Mouse (Mus musculus): Measurements from ENCODE around the gene B3galt4. TPM values are rescaled to one million over a fixed set of nuclear protein-coding genes. Genes with fewer than 3 reads are reported as not detected.
A peak's percentile ranks its signal among the peaks of the same experiment; 100 is the strongest.
"Not testable (repeated sequence)": the region's sequence is repeated elsewhere in the genome, so short reads cannot be mapped to it uniquely, and the experiment has no call there.

Gene B3galt4
- polyA plus RNA-seq, 1 experiment from 2014 or later: 10.4 TPM

DNA sequence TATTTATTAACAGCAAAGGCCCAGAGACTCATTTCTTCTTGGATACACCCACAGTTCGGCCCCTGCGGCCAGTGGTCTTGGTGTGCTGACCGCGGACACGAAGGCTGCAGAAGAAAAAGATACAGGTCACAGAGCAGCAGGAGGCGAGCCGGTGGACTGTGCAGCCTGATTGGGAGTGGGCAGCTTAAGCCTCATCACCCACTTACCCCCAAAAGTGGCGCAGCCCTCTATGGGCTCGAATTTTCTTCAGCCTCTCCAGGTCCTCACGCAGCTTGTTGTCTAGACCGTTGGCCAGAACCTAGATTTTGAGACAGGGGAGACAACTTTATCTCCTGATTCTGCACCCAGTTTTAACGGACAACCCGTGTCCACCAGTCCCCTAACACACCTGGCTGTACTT, 727 bp upstream of the B3galt4 start:
- peak overlapping the region; percentile 57; the same call in 1 of the 2 replicates for H3K4me3 ChIP-seq
- not testable (repeated sequence) for H3K27me3 ChIP-seq; H3K9me3 ChIP-seq; H3K9ac ChIP-seq (replicated peaks); ATAC-seq (replicated peaks)
- 79% methylated on average over 13 of the region's 13 CpGs for WGBS
- peaks cover 65% of the 10 kb centered on the region for H3K4me1 ChIP-seq
- H3K36me3 ChIP-seq: peaks cover 32% of the 10 kb centered on the region
- H3K4me2 ChIP-seq (replicated peaks): peak overlapping the region; percentile 93; the same call in 1 of the 2 replicates
- H3K27ac ChIP-seq (replicated peaks): peak overlapping the region; percentile 88; the same call in 1 of the 2 replicates

GRCm38 (mm10) chr17:33950131-33950625, 1.1 kb downstream of the B3galt4 start:
- no peaks in the 10 kb centered on the region for H3K9me3 ChIP-seq
- no peaks in the 10 kb centered on the region for H3K27me3 ChIP-seq
- H3K9ac ChIP-seq (replicated peaks): peak overlapping the region; percentile 71
- peak overlapping the region; percentile 57 for H3K4me3 ChIP-seq
- peak overlapping the region; percentile 88; the same call in 1 of the 2 replicates for H3K27ac ChIP-seq (replicated peaks)
- no peak for ATAC-seq (replicated peaks)
- WGBS: 74% methylated on average over 10 of the region's 10 CpGs
- H3K36me3 ChIP-seq: peaks cover 45% of the 10 kb centered on the region
- peaks cover 56% of the 10 kb centered on the region for H3K4me1 ChIP-seq
- H3K4me2 ChIP-seq (replicated peaks): peak overlapping the region; percentile 93

GRCm38 (mm10) chr17:33948905-33949537, 2.3 kb downstream of the B3galt4 start:
- Histone ChIP-seq H3K4me2 (replicated peaks) (no peak overlapping the region), H3K27me3 (no peaks in the 10 kb centered on the region), H3K4me1 (peaks cover 48% of the 10 kb centered on the region), H3K9me3 (no peaks in the 10 kb centered on the region), H3K4me3 (no peak overlapping the region), H3K9ac (replicated peaks) (no peak overlapping the region), H3K36me3 (peaks cover 57% of the 10 kb centered on the region), H3K27ac (replicated peaks) (no peak overlapping the region)
- WGBS: 91% methylated on average over 19 of the region's 19 CpGs
- no peak for ATAC-seq (replicated peaks)

DNA sequence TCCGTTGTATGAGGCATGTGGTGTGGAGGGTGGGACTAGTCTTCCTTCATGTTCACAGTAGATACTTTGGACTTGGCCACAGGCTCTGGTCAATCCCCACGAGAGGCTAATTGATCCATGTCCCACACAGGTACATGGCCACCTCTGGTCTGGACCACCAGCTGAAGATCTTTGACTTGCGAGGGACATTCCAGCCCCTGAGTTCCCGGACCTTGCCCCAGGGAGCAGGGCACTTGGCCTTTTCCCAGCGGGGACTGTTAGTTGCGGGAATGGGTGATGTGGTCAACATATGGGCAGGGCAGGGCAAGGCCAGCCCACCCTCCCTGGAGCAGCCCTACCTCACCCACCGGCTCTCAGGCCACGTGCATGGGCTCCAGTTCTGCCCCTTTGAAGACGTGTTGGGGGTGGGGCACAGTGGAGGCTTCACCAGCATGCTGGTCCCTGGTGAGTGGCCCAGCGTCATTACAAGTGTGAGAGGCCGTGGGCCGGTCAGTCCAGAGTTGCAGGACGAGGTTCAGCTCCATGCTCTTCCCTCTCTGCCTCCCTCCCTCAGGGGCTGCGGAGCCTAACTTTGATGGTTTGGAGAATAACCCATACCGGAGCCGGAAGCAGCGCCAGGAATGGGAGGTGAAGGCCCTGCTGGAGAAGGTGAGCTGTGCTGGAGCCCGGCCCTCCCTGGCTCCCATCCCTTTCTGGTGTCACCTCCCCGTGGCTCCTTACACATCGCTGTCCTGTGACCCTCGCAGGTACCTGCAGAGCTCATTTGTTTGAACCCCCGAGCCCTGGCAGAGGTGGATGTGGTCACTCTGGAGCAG, 3.0 kb downstream of the B3galt4 start:
- ATAC-seq (replicated peaks): no peak
- H3K27ac ChIP-seq (replicated peaks): no peak overlapping the region
- no peaks in the 10 kb centered on the region for H3K9me3 ChIP-seq
- H3K27me3 ChIP-seq: no peaks in the 10 kb centered on the region
- H3K36me3 ChIP-seq: peaks cover 58% of the 10 kb centered on the region
- WGBS: 90% methylated on average over 22 of the region's 22 CpGs
- no peak overlapping the region for H3K4me3 ChIP-seq
- H3K4me2 ChIP-seq (replicated peaks): no peak overlapping the region
- peaks cover 41% of the 10 kb centered on the region for H3K4me1 ChIP-seq
- no peak overlapping the region for H3K9ac ChIP-seq (replicated peaks)

GRCm38 (mm10) chr17:33947430-33948089, 3.7 kb downstream of the B3galt4 start:
- H3K9ac ChIP-seq (replicated peaks): no peak overlapping the region
- WGBS: 91% methylated on average over 10 of the region's 10 CpGs
- H3K4me2 ChIP-seq (replicated peaks): no peak overlapping the region
- no peak overlapping the region for H3K27ac ChIP-seq (replicated peaks)
- H3K4me3 ChIP-seq: no peak overlapping the region
- H3K27me3 ChIP-seq: no peaks in the 10 kb centered on the region
- peaks cover 34% of the 10 kb centered on the region for H3K4me1 ChIP-seq
- no peak for ATAC-seq (replicated peaks)
- peaks cover 56% of the 10 kb centered on the region for H3K36me3 ChIP-seq
- no peaks in the 10 kb centered on the region for H3K9me3 ChIP-seq

GRCm38 (mm10) chr17:33943454-33943853, 7.8 kb downstream of the B3galt4 start:
- Histone ChIP-seq H3K4me2 (replicated peaks) (no peak overlapping the region), H3K9ac (replicated peaks) (no peak overlapping the region), H3K27me3 (no peaks in the 10 kb centered on the region), H3K4me1 (peaks cover 26% of the 10 kb centered on the region), H3K4me3 (no peak overlapping the region), H3K36me3 (peaks cover 51% of the 10 kb centered on the region), H3K27ac (replicated peaks) (no peak overlapping the region), H3K9me3 (no peaks in the 10 kb centered on the region)
- ATAC-seq (replicated peaks): no peak
- 96% methylated on average over 15 of the region's 15 CpGs for WGBS

DNA sequence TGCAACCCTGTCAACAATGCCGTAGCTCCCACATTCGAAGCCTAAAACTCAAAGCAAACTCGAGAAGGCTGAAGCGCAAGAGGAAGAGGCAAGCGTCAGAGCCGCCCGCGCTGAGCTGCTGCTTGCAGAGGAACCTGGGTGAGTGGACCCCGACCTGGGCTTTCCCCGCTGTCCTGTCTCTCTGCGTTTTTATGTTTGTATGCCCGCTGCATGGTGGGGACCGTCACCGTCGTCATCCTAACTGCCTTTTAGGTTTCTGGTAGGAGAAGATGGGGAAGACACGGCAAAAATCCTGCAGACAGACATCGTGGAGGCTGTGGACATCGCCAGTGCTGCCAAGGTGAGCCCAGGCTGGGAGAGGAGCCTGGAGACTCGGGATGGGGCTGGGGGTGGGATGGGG, 9.9 kb downstream of the B3galt4 start:
- peaks cover 26% of the 10 kb centered on the region for H3K4me1 ChIP-seq
- H3K27ac ChIP-seq (replicated peaks): no peak overlapping the region
- no peaks in the 10 kb centered on the region for H3K9me3 ChIP-seq
- no peaks in the 10 kb centered on the region for H3K27me3 ChIP-seq
- peak overlapping the region; percentile 79 for H3K9ac ChIP-seq (replicated peaks)
- WGBS: 62% methylated on average over 19 of the region's 19 CpGs
- peak overlapping the region; percentile 95 for H3K4me2 ChIP-seq (replicated peaks)
- no peak for ATAC-seq (replicated peaks)
- peak overlapping the region; percentile 77 for H3K4me3 ChIP-seq
- H3K36me3 ChIP-seq: peaks cover 47% of the 10 kb centered on the region

GRCm38 (mm10) chr17:33940981-33941380, 10.3 kb downstream of the B3galt4 start:
- Histone ChIP-seq H3K36me3 (peaks cover 45% of the 10 kb centered on the region), H3K27me3 (no peaks in the 10 kb centered on the region), H3K9ac (replicated peaks) (peak overlapping the region; percentile 79), H3K4me1 (peaks cover 26% of the 10 kb centered on the region), H3K27ac (replicated peaks) (0 out of 2 replicates have a peak overlapping the region, but pooled peaks have one; percentile 56), H3K4me2 (replicated peaks) (peak overlapping the region; percentile 95), H3K4me3 (peak overlapping the region; percentile 77), H3K9me3 (no peaks in the 10 kb centered on the region)
- no peak; the same call in 1 of the 2 replicates for ATAC-seq (replicated peaks)
- WGBS: 3% methylated on average over 26 of the region's 26 CpGs

DNA sequence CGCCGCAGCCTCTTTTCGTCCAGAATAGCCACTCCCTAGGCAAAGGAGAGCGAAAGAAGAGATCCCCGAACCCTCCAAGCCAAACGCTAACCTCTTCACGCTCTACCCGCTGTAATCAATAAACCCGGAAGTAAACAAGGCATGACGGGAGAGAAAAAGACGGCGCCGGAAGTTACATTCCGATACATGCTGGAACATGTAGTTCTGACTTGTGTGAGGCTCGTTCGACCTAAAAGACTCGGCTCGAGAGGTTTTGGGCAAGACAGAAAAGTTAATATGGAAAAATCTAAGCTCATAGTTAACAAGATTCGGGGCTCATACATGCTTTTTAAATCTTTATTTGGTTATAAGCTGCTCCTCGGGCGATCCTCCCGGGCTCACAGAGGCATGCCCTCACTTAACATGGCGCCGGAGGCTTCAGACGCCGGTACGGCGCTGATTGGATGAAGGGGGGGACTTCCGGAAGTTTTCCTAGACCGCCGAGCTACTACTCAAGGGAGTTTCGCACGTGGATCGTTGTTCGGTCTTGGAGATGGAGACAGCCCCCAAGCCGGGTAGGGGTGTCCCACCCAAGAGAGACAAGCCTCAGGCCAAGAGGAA, 11.0 kb downstream of the B3galt4 start, which contains the start of the genes Pfdn6 and Wdr46:
Gene Pfdn6, minus strand, starts transcription at position 138 of the 600 bp plus-strand sequence.
Gene Wdr46, plus strand, starts transcription at position 455 of the 600 bp plus-strand sequence.
- H3K4me3 ChIP-seq: peak within 1 kb of the TSS; percentile 77
- under 1% methylated on average over 36 of the region's 36 CpGs for WGBS
- no peaks in the 10 kb centered on the region for H3K9me3 ChIP-seq
- peaks cover 26% of the 10 kb centered on the region for H3K4me1 ChIP-seq
- peak within 1 kb of the TSS; percentile 79 for H3K9ac ChIP-seq (replicated peaks)
- H3K27me3 ChIP-seq: no peaks in the 10 kb centered on the region
- peaks cover 47% of the 10 kb centered on the region for H3K36me3 ChIP-seq
- peak; percentile 93 for ATAC-seq (replicated peaks)
- H3K4me2 ChIP-seq (replicated peaks): peak within 1 kb of the TSS; percentile 95
- peak within 1 kb of the TSS; percentile 56 for H3K27ac ChIP-seq (replicated peaks)

DNA sequence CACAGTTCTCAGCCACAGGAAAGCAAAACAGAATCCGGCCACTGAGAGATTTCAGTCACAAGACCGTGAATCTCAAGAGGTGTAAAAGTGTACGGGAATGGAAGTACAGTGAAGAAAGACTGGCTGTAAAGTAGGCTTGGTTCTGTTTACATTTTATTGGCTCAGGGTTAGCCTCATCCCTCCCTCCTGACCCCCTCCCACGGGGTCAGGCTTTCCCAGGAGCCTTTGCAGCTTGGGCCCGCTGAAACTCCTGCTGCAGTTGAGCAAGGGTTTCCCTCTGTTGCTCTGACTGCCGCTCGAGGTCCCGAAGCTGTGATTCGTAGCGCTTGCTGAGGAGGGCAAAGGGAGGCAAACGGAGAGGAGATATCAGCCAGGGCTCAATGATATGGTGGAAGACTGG, 12.5 kb downstream of the B3galt4 start:
- no peaks in the 10 kb centered on the region for H3K27me3 ChIP-seq
- H3K4me2 ChIP-seq (replicated peaks): peak overlapping the region; percentile 95
- H3K27ac ChIP-seq (replicated peaks): no peak overlapping the region
- peak overlapping the region; percentile 77 for H3K4me3 ChIP-seq
- H3K36me3 ChIP-seq: peaks cover 33% of the 10 kb centered on the region; the same call in 1 of the 2 replicates
- peaks cover 26% of the 10 kb centered on the region for H3K4me1 ChIP-seq
- WGBS: 81% methylated on average over 11 of the region's 11 CpGs
- no peak overlapping the region for H3K9ac ChIP-seq (replicated peaks)
- ATAC-seq (replicated peaks): no peak
- no peaks in the 10 kb centered on the region for H3K9me3 ChIP-seq

GRCm38 (mm10) chr17:33936993-33937392, 14.3 kb downstream of the B3galt4 start:
- no peak for ATAC-seq (replicated peaks)
- 80% methylated on average over 15 of the region's 15 CpGs for WGBS
- H3K36me3 ChIP-seq: peaks cover 26% of the 10 kb centered on the region

More at GRCm38 (mm10) chr17:33936993-33937392, 14.3 kb downstream of the B3galt4 start:
- Histone ChIP-seq H3K4me2 (replicated peaks) (no peak overlapping the region), H3K9ac (replicated peaks) (no peak overlapping the region), H3K4me1 (peaks cover 23% of the 10 kb centered on the region), H3K27me3 (no peaks in the 10 kb centered on the region), H3K4me3 (no peak overlapping the region), H3K27ac (replicated peaks) (no peak overlapping the region), H3K9me3 (no peaks in the 10 kb centered on the region)
